Mouse (Mus musculus) urinary bladder, postnatal 14 days (tissue): Measurements from ENCODE around the gene Ocel1.

Experiments
- DNase-seq: peaks from one replicate; pipeline ENCODE4 v3.0.0; 2021; ENCODE audit warnings: low spot score

Gene Ocel1

DNA sequence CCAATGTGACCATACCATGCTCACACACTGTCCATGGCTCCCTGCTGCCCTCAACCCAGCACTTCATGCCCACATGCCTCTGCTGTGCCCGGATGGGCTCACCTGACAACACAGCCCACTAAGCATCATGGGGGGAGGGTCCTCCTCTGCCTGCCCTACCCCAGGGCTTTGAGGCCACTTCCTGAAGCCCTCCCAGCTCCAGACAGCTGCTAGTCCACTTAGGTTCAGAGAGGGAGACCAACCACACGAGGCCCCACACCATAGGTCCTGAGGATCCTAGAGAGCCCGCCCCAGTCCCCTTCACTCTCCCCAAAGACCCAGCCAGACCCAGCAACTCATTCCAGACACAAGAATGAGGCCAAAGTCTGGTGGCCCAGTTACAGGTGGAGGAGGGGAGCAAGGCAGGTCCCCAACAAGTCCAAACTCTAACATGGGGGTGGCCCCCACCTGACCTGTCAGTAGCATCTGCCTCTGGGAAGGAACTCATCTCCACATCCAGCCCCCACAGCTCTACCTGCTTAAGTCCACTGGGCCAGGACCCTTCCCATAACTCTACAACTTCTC is 8.5 kb downstream of the Ocel1 start:
- no peak for DNase-seq

DNA sequence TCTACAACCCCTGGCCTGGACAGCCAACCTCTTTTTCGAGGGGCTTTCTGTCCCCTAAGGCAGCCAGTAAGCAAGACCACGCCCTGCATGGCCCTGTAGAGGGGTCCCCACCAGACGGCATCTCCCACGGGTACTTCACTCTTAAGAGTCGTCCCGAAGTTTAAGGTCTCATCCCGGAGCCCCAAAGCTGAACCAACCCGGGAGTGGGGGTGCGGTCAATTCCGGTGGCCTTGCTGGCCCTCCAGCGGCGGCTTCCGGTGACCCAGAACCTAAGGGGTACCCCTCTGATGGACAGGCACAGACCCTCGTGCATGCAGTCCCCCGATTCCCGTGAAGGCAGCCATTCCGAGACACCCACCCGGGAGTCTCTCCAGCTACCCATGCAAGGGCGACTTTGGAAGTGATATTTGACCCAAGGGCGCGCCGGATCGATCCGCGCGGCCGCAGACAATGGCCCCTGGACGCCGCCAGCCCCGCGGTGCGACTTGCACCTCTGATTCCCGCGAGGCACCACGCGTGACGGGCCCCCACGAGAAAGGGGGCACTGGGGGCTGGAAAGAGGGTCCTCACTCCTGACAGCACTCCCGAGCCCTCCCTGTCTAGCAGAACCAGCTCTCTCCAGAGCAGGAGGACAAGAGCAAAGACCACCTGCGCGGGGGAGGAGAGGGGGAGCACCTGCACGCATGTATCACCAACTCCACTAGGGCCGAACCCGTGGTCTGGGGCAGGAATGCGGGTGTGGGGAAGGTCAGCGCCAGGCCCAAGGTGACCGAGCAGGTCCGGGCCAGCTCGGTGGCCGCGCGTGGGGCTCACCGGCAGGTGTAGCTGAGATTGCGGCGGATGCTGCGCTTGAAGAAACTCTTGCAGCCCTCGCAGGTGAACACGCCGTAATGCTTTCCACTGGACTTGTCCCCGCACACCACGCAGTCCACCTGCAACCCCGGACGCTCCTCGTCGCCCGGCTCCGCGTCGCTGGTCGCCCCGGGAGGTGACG is 9.4 kb downstream of the Ocel1 start:
- DNase-seq: no peak

DNA sequence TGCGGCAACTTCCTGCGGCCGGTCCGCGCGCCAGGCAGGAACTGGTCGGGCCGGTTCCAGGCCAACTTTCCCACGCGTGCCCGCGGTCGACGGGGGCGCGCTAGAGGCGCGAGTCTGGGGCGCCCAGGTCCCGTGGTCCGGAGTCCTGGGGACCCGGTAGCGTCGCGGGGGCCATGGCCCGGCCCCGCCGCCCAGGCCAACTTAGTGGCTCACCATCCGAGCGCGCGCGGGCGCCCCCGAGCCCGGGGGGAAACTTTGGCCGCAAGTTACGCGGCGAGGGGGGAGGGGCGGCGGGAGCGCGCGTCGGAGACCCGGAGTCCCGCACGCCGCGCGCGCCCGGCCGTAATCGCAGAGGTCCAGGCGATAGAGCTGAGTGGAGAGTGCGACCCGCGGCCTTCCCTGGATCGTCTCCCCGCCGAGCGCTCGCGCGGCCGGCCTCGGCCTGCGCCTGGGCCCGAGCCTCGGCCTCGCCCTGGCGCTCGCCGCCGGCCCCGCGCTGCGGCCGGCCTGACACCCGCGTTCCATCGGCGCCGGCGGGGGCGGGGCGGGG is 10.4 kb downstream of the Ocel1 start, which contains the start of gene Nr2f6:
Nr2f6 (minus strand) TSS at position 540 of the 550 bp plus-strand sequence.
- DNase-seq: peak; percentile 87

DNA sequence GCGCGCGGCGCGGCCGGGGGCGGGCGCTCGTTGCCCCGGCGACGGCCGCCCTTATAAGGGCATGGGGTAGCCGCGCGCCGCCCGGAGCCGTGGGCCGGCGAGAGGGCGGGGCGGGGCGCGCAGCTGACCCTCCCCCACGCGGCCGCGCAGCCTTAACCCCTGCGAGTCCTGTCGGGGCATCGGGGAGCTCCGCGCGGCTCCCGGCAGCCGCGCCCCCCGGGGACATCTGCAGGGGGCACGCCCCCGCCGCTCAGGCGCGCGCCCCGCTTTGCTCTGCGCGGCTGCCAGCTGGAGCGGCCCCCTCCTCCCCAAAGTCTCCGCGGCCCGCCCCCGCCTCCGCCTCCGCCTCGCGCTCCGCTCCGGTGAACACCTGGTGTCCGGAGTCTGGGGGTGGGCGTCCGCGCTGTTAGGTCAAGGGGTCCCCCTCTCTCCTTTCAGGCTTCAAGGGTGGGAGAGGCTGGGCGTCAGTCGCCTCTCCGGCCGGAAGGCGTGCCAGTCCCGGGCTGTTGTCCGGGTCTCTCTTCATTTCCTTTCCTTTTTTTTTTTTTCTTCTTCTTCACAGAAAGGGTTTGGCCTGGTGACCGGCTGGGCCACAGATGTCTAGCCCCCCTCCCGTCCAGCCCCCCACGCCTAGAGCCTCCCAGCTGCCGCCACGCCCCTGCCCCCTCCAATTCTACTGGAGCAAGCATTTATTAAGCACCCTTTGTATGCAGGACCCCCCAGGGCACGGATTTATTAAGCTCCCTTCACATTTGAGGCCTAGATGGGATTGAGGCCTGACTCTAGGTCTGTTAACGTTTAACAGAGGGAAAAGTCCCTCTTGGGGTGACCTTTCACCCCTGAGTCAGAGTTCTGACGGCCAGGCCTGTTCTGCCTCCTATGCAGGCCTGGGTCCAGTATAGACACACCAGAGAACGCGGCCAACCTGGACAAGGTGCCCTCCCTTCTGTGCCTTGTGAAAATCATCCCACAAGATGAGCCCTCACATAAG is 11.2 kb downstream of the Ocel1 start:
- peak; percentile 89 for DNase-seq

DNA sequence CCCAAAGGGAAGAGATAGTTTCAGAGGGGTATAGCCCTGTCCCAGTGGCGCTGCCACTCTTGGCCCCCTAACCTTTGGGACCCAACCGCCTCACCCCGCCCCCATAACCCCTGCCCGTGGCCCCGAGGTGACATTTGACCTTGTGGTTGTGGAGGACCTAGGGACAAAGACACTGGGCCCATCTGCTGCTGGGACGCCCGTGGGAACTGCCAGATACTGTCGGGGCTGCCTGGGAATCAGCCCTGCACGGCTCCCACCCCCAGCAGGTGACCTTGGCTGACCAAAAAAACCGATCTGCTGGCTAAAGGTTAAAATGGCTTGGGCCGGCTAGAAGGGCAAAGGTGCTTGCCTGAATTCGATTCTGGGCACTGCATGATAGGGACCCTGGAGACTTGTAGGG is 12.3 kb downstream of the Ocel1 start:
- DNase-seq: no peak

DNA sequence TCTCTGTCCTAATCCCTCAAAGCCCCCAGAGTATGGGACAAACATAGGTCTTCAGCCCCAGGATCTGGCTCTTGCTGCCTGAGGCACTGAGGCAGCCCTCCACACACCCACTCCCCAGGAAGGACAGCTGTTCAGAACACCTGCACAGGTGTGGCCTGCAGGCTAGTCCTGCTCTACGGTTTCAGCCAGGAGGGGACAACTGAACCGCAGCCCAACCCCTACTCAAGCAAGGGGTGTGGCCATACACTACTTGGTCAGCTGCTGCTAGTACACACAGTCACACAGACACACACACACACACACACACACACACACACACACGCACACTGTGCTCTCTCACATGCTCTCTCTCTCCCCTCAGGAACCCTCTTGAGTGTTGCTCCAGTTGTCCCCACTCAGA is 12.8 kb downstream of the Ocel1 start:
- no peak for DNase-seq

DNA sequence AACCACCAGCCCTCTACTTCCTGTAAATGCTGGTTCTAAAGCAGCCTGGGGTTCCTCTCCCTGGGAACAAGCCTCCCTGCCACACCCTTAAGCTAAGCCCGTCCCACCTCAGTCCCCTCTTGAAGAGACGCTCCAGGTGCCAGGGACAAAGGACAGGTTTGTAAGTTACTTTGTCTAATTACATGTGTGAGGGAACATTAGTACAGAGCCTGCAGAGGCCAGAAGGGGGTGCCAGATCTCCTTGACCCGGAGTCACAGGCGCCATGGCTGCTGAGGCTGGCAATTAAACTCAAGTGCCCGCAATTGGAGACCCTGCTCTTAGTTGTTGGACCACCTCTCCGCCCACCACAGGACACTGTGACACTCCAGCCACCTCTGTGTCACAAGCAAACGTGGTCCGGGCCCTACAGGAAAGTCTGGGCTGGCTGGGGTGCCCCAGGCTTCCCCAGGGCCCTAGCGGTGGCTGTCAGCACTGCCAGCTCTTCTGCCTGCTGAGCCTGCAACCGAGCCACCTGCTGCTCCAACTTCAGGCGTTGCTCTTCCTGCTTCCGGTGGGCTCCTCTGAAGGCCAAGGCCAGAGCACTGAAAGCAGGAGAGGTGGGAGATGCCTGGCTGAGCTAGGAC is 14.2 kb downstream of the Ocel1 start:
- DNase-seq: no peak

DNA sequence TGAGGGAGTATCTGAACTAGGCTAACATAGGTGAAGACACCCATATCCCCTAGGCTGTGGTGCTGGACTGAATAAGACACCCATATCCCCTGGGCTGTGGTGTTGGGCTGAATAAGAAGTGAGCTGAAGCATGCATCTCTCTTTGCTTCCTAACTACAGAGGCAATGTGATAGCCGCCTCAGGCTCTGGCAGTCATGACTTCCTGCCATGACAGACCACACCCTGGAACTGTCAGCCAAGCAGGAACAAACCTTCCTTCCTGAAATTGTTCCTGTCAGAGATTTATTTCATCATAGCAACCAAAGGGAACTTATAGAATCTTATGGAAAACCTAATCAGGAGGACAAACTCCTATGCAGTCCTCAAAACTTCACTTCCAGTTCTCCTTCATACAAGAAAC is 17.2 kb downstream of the Ocel1 start:
- DNase-seq: no peak

DNA sequence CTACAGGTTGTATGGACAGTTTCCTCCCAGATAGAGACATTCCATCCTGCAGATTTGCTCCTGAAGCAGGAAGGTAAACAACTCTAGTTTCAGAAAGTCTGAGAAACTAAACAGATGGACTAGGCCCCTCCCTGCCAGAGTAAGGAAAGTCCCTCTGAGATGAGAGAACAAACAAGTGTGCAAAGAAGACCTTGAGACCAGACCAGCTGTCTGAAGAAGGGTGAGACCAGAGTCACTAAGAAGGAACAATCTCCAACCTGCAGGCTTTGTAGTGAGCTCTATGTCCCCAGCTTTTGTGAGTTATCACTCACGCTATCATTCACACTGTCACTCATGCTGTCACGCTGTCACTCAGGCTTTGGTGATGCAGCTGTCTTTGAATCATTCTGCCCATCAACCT is 20.6 kb downstream of the Ocel1 start:
- DNase-seq: no peak

DNA sequence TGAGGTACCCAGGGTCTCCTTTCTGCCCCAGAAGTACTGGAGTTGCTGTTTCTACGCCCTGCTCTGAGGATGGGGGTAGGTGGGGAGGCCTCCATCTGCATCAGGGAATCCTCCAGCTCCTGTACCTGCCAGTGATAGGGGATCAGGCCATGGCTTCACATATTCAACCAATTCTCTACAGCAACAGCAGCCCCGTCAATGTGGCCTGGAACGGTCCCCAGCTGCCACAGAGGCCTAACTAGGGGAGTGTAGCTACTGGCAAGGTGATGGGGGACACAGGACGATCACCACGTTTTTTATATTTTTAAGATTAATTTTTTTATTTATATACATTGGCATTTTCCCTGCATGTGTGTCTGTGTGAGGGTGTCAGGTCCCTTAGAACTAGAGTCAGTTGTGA is 21.3 kb downstream of the Ocel1 start:
- DNase-seq: no peak

DNA sequence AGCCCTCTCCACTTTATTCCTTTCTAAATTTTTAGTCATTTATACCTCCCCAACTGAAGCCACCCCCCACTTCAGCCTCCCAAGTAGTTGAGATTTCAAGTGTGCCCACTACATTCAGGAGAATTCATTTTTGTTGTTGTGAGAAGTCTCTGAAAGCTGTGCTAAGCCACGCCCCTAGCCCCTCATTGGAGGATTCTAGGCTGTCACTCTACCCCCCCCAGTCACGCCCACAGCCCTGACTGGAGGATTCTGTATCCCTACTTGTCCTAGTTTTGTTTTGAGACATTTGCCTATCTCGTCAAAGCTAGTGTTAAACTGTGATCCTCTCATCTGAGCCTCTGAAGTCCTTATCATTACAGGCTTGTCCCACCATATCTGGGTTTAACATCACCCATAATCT is 21.8 kb downstream of the Ocel1 start:
- DNase-seq: no peak

DNA sequence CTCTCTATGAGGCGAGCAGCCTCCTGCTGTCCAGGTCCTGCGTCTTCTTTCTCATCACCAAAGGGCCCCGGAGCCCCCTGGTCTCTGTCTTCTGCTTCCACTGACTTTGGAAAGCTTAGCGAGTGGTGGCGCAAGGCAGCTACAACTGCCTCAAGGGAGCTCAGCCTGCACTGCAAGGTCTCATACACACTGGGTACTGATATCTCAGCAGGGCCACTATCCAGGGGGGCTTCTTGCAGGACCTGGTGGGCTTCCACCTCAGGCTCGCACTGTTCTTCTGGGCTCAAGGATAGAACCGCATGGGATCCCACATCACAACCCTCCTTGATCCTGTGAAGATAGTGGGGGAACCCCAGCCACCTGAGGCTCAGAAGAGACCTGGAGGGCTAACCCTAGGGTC is 23.4 kb downstream of the Ocel1 start:
- no peak for DNase-seq

DNA sequence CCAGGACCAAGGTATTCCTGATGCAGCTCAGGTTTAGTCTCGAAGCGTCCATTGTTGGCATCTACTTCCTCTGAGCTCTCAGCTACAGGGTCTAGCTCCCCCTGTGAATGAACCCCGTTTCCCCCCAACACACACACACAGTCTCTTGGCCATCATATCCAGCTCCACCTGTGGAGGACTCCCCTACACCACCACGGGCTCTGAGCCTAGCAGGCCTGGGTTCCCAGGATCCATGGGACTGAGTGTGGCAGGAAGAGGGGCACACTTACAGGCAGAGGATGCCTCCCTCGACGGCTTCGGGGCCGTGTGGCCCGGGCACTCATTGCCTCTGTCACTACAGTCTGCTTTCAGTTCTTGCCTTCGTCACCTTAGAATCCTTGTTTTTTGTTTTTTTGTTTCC is 24.0 kb downstream of the Ocel1 start:
- no peak for DNase-seq

DNA sequence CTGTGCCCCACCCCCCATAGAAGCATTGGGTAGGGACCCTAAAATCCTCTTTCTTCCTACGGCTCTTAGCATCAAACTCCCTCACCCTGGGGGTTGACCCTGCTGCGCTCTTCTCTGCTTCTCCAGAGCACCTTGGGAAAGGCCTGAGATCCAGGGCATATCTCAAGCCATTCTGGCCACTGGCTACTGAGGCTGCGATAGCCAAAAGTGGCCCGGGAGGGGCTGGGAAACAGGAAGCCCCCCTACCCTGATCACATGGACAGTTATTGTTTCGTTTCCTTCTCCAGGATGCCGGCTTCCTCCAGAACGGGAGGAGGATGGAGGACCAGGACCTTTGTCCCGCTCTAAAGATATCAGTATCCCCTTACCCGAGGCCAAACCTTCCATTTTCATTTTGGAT is 24.5 kb downstream of the Ocel1 start, which contains the start of gene Ushbp1:
Ushbp1 (minus strand) TSS at position 174 of the 400 bp plus-strand sequence.
- DNase-seq: no peak

DNA sequence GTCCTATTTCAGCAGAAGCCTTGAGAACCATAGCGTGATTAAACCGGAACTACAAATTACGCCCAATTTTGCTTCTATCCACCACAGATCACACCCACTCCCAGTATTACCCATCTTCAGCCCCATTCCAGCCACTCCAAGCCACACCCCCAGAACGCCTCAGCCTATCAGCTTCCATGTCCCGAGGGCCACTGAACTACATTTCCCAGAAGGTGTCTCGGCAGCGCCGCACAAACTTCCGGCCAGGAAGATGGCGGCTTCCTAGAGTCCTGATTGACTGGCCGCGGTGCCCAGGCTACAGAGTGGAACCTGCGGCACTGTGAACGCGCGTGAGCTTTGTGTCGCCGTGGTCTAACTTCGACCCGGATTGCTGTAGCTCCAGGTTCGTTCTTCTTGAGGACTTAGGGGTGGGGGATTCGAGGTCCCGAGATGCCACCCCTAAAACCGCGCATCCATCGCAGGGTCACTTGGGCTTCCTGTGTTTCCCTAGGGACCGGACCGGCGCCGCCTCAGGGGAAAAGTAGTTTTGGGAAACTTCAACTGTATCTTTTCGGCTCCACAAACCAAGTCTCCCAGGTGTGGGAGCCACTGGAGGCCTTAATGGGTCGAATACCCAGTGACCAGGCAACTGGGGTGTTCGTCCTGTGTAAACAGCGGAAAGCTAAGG is 25.7 kb downstream of the Ocel1 start, which contains the start of gene Babam1:
Babam1 (plus strand) TSS at position 223 of the 667 bp plus-strand sequence.
- peak; percentile 93 for DNase-seq

DNA sequence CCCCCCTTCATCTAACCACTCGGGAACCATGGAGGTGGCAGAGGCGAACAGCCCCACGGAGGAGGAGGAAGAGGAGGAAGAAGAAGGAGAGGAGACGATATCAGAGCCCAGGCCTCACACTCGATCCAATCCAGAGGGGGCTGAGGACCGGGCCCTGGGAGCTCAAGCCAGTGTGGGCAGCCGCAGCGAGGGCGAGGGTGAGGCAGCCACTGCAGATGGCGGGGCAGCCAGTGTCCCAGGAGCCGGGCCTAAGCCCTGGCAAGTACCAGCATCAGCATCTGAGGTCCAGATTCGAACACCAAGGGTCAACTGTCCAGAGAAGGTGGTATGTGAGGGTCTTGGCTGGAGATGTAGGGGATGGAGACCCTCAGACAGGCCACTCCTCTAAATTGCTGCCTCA is 26.6 kb downstream of the Ocel1 start:
- no peak for DNase-seq

DNA sequence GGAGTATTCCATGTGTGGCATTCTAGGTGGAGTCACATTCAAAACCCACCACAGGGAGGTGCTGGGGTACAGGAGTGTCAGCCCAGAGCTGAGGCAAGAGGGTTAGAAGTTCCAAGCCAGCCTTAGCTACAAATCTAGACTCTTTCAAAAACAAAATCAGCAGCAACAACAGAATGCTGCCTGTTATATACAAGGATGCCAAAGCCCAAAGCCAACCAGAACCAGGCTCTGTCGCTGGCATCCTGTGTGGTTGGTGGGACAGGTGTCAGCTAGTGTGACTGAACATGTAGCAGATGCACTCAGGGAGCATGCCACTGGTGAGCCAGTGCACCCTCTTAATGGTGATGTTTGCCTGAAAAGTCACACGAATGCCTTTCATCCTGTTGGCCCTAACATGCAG is 29.7 kb downstream of the Ocel1 start:
- DNase-seq: no peak

DNA sequence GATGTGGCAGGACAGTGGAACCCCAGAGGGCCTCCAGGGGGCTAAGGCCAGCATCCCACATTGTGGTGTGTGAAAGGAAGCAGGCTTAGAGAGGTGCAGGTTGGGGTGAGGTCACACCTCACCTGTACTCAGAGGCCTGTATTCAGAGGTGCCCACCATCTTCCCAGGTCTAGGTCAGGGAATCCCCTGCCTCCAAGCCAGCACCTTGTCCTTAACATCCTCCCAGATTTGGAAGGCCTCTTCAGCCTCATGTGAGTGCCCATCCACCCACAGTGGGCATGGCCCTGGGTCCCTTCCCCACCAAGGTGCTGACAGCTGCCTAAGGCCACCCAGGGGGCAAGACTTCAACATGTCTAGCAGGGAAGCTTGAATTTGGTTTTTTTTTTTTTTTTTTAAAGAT is 30.4 kb downstream of the Ocel1 start:
- no peak for DNase-seq

DNA sequence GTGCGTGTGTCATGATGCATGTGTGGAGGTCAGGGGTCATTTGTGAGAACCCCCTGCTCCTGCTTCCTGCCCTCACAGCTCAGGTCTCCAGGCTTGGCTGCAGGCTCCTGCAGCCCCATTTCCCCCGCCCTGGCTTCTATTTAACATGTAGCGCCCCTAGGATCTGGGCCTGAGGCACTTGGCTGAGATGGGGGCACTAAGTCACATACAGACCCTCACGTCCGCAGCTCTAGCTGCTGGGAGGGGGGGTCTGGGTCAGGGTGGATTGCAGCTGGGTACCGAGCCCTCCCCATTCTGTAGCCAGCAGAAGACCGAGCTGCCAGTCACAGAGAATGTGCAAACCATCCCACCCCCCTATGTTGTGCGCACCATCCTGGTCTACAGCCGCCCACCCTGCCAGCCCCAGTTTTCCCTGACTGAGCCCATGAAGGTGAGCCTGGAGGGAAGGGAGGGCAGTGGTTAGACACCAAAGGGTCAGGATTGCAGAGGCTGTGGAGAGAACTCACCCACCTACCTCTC is 31.4 kb downstream of the Ocel1 start:
- no peak for DNase-seq

DNA sequence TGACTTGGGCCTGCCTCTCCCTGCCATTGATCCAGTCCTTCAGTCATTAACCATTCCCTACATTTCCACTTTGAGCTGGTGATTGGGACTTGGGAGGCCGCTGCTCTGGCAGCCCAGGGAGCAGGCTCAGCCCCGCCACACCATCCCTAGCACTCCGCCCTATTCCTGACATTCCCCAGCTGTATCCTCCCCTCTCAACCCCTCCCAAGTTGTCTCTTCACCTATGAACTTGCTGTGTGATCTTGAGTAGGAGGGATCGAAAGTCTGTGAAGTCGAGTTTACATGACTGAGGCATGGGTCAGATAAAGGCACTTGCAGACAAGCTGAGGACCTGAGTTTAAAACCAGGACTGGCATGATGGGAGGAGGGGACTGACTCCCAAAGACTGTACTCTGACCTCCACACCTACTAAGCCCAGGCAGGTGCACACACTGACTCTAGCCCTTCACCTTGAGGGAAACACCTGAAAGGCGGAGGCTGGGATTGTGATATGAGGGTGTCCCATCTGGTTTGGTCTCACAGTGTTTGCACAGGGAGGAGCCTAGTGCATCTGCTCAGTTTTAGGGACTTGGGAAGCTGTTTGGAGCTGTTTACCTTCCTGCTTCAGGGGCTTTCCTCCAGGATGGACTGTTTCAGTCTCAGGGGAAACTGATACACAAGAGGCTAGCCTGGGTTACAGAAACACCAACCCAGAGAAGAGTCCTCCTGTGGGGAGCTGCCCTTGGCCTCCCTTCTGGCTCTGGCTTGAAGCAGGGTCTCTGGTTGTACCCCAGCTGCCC is 32.2 kb downstream of the Ocel1 start:
- DNase-seq: no peak
